ENCODE assay signal across 1 mouse cellular context in the genomic region with DNA sequence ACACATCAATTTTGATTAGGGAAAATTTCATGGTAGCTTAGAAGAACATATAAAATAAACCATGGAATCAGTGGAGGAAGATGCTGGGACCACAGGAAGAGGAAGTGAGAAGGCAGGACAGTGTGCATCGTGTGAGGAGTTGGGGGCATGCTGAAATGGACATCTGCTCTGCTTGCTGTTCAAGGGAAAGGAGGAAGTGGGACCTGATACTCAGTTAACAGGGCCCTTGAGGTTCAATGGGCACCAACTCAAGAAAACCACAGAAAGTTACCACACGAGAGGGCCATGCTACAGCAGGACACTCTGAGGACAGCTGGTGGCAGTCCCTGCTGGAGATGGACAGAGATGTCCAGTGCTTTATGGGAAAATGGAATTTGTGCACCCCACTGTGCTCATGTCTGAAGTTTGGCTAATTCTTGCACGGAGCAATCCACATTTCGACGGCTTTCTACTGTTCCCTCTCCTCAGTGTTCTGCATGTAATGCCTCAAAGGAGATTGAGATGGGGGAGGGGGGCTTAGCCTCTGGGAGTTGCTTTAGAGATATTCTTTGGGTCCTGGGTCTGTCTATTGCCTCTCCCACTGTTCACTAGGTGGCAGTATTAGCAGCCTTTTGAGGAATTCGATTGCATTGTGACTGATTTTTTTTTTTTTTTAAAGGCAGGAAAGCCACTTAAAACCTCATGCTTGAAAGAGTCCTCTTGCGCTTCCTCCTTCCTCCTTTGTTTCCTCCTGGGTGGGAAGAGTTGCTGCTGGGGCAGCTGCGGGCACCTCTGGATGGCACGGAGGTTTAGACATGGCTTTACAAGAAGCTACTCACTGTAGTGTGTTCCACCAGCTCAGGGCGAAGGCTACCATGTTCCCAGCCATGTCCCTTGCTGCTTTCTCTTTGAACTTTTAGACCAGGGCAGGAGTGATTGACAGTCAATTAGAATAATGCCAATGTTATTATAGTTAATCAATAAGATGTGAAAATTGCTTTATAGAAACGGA.
TF ChIP-seq lines count a peak whose summit lies in the region.

No protein-coding gene starts in this region.

TF ChIP-seq in CH12.LX, 34 proteins besides CTCF, POLR2A, EP300 and RAD21 (continued from another document):
- TF ChIP-seq ETS1 (conservative IDR thresholded peaks at IDR 0.05; ENCODE audit: low read depth, low read length) = peak; percentile 56; the same call in 1 of the 2 replicates
- TF ChIP-seq MEF2A (IDR thresholded peaks at IDR 0.05; ENCODE audit: borderline replicate concordance, low read depth, low read length) = peak; percentile 69
- TF ChIP-seq SIN3A (IDR thresholded peaks at IDR 0.05; ENCODE audit: low read length) = peak; percentile 75
TF ChIP-seq in CH12.LX: peak in this region for 17.
